Mouse (Mus musculus) lung, postnatal 25 days (tissue): ENCODE results near the gene Spata3.

ENCODE experiments used
- DNase-seq: peaks from one replicate; pipeline ENCODE4 v3.0.0; 2022; ENCODE audit warnings: low spot score

Gene Spata3

GRCm38 (mm10) chr1:86032273-86032987 lies 15.8 kb downstream of the Spata3 start:
- no peak for DNase-seq

DNA sequence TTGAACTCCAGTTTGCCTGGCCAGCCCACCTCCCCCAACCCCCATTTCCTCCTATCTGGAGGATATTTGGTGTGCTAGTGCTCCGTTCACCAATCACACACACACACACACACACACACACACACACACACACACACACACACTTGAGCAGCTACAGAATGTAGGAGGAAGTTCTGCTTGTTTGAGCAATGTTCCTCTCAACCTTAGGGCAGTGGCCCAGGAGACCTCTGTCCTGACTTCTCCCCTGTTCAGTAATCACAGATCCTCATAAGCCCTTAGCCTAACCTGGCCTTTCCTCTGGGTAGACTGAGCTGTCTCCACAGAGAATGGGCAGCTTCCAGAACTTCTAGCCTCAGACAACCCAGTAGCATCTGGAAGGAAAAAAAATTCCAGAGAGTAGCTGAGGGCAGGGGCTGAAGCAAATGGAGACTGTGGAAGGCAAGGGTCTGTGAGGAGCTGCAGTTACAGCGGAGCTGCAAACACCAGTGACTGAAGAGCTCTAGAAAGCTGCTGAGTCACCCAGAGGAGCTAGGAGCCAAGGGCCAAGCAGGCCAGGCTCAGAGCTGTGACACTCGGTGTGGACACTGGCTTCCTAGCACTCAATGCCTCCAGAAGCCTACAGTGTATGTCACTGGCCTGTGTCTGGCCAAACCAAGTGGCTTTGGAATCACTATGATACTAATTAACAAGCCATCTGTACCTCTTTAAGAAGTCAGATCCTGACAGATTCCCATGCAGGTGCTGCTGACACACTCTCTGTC lies 21.8 kb downstream of the Spata3 start:
- DNase-seq: peak; percentile 63

DNA sequence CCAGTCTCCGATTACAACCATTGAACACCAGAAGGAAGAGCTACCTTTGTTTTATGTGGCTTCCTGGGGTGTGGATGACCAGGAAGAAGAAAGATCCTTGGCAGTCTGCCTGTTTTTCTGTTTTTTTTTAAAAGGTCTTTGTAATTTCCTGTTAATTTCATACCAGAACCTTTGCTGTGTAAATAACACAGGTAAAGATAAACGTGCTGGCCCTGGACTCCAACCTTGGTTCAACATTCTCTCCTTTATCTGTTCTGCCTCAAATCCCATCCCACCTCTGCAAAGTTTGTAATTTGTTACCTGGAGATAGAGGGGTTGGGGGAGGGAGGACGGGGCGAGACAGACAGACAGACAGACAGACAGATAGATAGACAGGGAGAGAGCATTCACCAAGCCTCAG lies 23.5 kb downstream of the Spata3 start:
- no peak for DNase-seq

GRCm38 (mm10) chr1:86040817-86041216 lies 24.2 kb downstream of the Spata3 start:
- no peak for DNase-seq

DNA sequence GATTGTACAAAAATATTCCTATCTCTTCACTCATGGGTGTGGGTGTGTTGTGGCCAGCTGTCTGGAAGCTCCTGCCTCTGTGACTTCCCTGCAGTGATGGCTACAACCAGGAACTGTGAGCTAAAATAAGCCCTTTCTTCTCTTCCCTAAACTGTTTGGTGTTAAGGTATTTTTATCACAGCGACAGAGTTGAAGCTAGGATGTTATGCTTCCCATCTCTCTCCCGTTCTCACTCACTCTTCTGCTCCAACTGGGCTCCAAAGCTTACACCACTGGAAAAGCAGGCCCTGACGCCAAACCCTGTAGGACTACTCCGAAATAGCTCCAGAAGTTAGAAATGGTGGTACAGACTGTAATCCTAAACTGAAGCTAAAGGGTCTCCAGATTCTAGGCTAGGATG lies 28.4 kb downstream of the Spata3 start:
- DNase-seq: no peak

DNA sequence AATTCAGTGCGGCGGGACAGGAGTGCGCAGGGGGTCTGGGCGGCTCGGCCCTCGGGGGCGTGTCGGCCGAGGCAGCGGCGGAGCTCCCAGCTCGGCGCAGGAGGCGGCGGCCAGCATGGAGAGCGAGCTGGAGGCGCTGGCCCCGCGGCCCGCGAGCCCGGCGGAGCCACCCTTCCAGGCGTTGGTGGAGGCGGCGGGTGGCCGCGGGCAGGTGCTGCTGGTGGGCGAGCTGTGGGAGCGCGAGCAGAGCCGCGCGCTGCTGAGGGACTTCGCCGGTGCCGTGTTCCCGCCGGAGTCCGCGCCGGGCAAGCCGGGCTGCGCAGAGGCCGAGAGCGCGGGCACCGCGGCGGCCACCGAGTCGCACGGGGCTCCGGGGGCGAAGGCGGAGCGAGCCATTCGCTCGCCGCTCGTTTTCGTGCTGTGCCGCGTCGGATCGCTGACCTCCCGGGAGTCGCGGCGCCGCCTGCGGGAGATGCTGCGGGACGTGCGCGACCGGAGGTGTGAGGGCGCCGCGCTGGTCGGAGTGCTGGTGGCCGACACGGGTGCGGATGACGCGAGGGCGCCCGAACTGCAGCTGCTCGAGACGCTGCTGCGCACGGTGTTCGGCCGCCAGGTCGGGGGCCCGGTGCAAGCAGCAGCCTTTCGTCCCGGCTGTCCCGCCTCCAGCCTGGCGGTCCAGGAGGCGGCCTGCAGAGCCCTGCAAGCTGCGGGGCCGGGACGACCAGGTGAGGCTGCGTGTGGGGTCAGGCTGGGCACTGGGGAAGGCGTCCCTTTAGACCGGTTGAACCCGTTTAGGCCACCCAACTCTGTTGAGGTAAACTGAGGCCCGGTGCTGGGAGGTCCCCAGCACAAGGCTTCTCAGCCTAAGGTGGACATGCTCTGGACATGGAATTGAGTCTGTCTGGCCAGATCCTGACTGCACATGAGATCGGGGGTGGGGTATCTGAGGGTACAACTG lies 29.5 kb downstream of the Spata3 start, which contains the start of gene 2810459M11Rik:
Gene 2810459M11Rik, plus strand, starts transcription at position 16 of the 958 bp plus-strand sequence.
- no peak for DNase-seq

- DNase-seq: no peak
These were observed 30.4 kb downstream of the Spata3 start for GRCm38 (mm10) chr1:86046833-86047563.

- DNase-seq: no peak
These were observed 31.6 kb downstream of the Spata3 start for GRCm38 (mm10) chr1:86048231-86048630.

DNA sequence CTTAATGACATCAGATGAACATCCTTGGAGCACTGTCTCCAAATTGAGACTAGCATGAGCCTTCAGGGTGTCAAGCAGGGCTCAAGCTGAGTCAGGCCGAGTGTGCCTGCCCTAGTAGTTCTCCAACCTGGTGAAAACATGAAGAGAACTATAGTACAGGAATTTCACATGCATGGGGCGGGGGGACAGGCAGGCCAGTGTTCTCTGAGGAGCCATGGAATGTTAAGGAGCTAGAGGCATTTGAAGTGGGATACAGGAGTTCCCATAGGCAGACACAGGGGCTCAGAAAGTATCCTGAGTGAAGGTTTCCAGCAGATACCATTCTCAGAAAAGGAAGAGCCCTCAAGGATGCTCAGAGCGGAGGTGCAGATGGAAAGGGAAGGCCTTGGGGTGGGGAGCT lies 32.1 kb downstream of the Spata3 start:
- DNase-seq: no peak

GRCm38 (mm10) chr1:86053198-86053921 lies 36.7 kb downstream of the Spata3 start:
- DNase-seq: no peak

DNA sequence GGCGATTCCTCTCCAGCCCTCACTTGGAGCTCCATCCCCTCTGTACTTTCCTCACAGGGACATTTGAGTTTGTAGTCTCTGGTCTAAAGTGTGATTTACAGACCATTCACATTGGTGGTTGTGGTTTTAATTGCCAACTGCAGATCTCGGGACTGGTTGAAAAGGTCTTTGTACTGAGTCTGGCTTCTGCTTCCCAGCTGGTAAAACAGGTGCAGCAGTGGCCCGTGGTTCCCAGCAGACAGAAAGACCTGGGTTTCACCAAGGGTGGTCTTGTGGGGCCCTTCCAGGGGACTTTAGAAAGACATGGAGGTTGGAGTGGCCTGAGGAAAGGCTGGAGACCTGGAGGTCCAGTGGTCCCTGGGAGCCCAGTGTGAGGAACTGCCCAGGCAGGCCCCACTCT lies 38.3 kb downstream of the Spata3 start:
- DNase-seq: no peak

- no peak for DNase-seq
These were observed 39.7 kb downstream of the Spata3 start for GRCm38 (mm10) chr1:86056284-86056683.

GRCm38 (mm10) chr1:86058856-86059769 lies 42.5 kb downstream of the Spata3 start:
- peak; percentile 95 for DNase-seq

DNA sequence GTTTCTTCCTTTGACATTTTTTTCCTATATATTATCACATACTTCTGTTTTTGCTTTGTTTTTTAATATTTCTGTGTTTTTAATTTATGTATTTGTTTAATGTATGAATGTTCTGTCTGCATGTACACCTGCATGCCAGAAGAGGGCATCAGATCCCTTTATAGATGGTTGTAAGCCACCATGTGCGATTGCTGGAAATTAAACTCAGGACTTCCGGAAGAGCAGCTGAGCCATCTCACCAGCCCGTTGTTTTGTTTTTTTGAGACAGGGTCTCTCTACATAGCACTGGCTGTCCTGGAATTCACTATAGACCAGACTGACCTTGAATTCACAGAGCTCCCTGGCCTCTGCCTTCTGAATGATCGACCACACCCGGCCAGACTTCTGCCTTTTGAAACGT lies 45.9 kb downstream of the Spata3 start:
- no peak for DNase-seq

GRCm38 (mm10) chr1:86064271-86064991 lies 47.8 kb downstream of the Spata3 start, which contains the start of gene Psmd1:
Gene Psmd1 (plus strand): TSS chr1:86064387.
- peak; percentile 90 for DNase-seq

DNA sequence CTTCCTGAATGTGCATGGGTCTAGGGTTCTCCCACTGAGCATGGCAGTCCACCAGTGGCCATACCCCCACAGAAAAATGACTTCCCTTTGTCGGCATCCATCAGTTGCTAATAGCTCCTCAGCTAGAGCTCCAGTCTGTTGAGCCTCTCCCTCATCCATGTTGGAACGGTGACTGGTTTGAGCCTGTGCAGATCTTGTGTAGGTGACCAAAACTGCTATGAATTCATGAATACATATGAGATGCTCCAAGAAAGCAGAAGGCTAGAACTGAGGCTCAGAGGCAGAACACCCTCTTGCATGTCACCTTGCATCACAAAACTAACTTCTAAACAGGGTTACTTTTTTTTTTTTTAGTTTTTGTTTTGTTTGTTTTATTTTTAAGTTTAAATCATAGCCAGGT lies 59.9 kb downstream of the Spata3 start:
- DNase-seq: no peak
